Mouse (Mus musculus) myocyte (in vitro differentiated cells): ENCODE results near the gene Chrm4. TPM values are rescaled to one million over a fixed set of nuclear protein-coding genes. Genes with fewer than 3 reads are reported as not detected.

Experiments
- H3K27me3 ChIP-seq: one replicate; pipeline ENCODE4 v1.6.1; 2011; ENCODE audit not compliant: control insufficient read depth, insufficient read depth, insufficient read length
- H3K36me3 ChIP-seq: one replicate; pipeline ENCODE4 v1.6.1; 2011; ENCODE audit not compliant: control insufficient read depth, insufficient read depth
- H3K4me2 ChIP-seq: one replicate; pipeline ENCODE4 v1.6.1; 2011; ENCODE audit warnings: low read depth, control low read depth
- H3K4me3 ChIP-seq: one replicate; pipeline ENCODE4 v1.5.1; 2011; ENCODE audit warnings: mild to moderate bottlenecking, control low read depth, moderate library complexity
- H3K79me2 ChIP-seq: one replicate; pipeline ENCODE4 v1.6.1; 2011; ENCODE audit not compliant: control insufficient read depth, insufficient read depth
- H3ac ChIP-seq: one replicate; pipeline ENCODE4 v1.6.1; 2011; ENCODE audit not compliant: control insufficient read depth, insufficient read length
- CEBPB ChIP-seq: IDR thresholded peaks from 2 replicates; pipeline ENCODE4 v1.6.1; 2011; ENCODE audit warnings: mild to moderate bottlenecking, moderate library complexity; ENCODE audit not compliant: poor library complexity, insufficient read depth, severe bottlenecking
- E2F4 ChIP-seq: IDR thresholded peaks from one replicate; pipeline ENCODE4 v1.6.1; 2011; ENCODE audit warnings: mild to moderate bottlenecking, control low read depth, moderate library complexity; ENCODE audit not compliant: insufficient read depth
- MAX ChIP-seq: IDR thresholded peaks from one replicate; pipeline ENCODE4 v1.6.1; 2011; ENCODE audit warnings: low read depth, mild to moderate bottlenecking, control low read depth
- MYOD1 ChIP-seq, 3 experiments: IDR thresholded peaks; one replicate each; pipeline ENCODE4 v1.6.1; 2011; ENCODE audit warnings: control low read depth in 2 of 3, low read depth in 2 of 3, mild to moderate bottlenecking in 2 of 3, moderate library complexity in 1 of 3; ENCODE audit not compliant: insufficient read length in 2 of 3, control insufficient read depth in 1 of 3
- MYOG ChIP-seq, 3 experiments: IDR thresholded peaks; one replicate each; pipeline ENCODE4 v1.6.1; 2011; ENCODE audit warnings: control low read depth in 2 of 3, low read depth in 2 of 3, mild to moderate bottlenecking in 2 of 3; ENCODE audit not compliant: insufficient read length in 2 of 3, control insufficient read depth in 1 of 3, insufficient read depth in 1 of 3
- POLR2A ChIP-seq: IDR thresholded peaks from one replicate; pipeline ENCODE4 v1.6.1; 2011; ENCODE audit warnings: low read depth, mild to moderate bottlenecking, control low read depth, moderate library complexity; ENCODE audit not compliant: insufficient read length
- POLR2AphosphoS2 ChIP-seq: IDR thresholded peaks from one replicate; pipeline ENCODE4 v1.6.1; 2011; ENCODE audit warnings: low read depth, control low read depth; ENCODE audit not compliant: insufficient read length
- REST ChIP-seq: IDR thresholded peaks from one replicate; pipeline ENCODE4 v1.6.1; 2011; ENCODE audit warnings: mild to moderate bottlenecking, control low read depth, moderate library complexity; ENCODE audit not compliant: insufficient read depth, insufficient read length
- SRF ChIP-seq: IDR thresholded peaks from one replicate; pipeline ENCODE4 v1.6.1; 2011; ENCODE audit warnings: low read depth; ENCODE audit not compliant: control insufficient read depth, insufficient read length
- TCF12 ChIP-seq: IDR thresholded peaks from one replicate; pipeline ENCODE4 v1.6.1; 2011; ENCODE audit warnings: mild to moderate bottlenecking, control low read depth; ENCODE audit not compliant: poor library complexity, insufficient read depth, severe bottlenecking
- TCF3 ChIP-seq: IDR thresholded peaks from one replicate; pipeline ENCODE4 v1.6.1; 2011; ENCODE audit warnings: low read depth, control low read depth; ENCODE audit not compliant: insufficient read length
- USF1 ChIP-seq: IDR thresholded peaks from one replicate; pipeline ENCODE4 v1.6.1; 2011; ENCODE audit warnings: low read depth, mild to moderate bottlenecking, control low read depth, moderate library complexity
- polyA plus RNA-seq: library from polyadenylated mRNA; unstranded; fragments of >200 nt; fragmentation: generic; extraction: Trizol; gene quantifications from one replicate; pipeline ENCODE4 v1.2.1, GENCODE M21; 2012; ENCODE audit warnings: missing spikeins

The Chrm4 gene
- polyA plus RNA-seq, 1 experiment = 0.64 TPM

DNA sequence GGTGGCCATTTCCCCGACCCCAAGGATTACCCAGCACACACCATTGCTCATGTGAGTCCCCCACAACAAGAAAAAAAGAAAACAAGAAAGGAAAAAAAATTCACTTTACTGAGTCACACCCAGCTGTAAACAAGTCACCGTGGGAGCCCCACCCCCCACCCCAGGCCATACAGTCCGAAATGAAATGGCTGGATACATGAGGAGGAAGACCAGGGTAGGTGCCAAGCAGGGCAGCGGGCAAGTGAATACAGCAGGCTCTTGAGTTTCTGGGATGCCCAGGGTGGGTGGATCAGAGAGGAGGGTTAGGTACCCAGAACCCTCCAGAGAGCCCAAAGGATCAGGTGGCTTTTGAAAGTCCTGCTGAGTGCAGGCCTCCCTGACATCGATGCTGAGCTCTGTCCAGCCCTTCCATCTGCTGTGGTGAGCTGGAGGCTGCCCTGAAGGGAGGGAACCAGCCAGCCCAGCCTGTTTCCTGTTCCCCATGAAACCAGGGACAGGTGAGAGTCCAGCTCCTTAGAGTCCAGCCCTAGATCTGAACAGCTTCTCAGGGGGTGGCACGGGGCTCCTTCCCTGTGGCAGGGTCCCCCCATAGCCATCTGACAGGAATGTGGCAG lies 5.8 kb downstream of the Chrm4 start:
- Histone ChIP-seq H3ac (no peak overlapping the region), H3K79me2 (no peaks in the 10 kb centered on the region), H3K36me3 (peaks cover 5% of the 10 kb centered on the region), H3K4me3 (no peak overlapping the region), H3K27me3 (no peaks in the 10 kb centered on the region), H3K4me2 (no peak overlapping the region)
- TF ChIP-seq SRF (no peak), TCF3 (no peak), USF1 (no peak), TCF12 (no peak), MAX (no peak), MYOD1 (IDR thresholded peaks at IDR 0.05; ENCODE audit: control insufficient read depth in 1 of 3, insufficient read length in 2 of 3, low read depth in 2 of 3) (no peak), REST (no peak), POLR2AphosphoS2 (no peak), POLR2A (no peak), CEBPB (no peak), MYOG (IDR thresholded peaks at IDR 0.05; ENCODE audit: control insufficient read depth in 1 of 3, insufficient read depth in 1 of 3, insufficient read length in 2 of 3, low read depth in 2 of 3) (no peak), E2F4 (no peak)

DNA sequence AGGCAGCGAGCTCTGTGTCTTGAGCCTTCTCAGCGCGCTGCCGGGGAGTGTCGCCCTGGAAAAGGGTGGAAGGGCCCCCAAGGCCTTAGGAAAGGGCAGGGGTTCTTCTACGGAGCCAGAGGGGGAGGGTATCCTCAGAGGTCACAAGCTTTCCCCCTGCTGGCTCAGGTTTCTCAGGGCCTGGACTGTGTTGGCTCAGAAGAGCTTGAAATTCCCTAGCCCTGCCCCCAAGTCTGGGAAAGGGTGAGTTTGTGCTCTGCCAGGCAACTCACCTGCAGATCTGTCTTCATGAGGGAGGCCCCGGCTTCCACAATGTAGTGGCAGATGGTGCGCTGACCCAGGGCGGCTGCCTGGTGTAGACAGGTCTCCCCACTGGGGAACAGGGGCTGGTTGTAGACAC lies 6.4 kb downstream of the Chrm4 start:
- Histone ChIP-seq H3K79me2 (no peaks in the 10 kb centered on the region), H3K27me3 (no peaks in the 10 kb centered on the region), H3ac (no peak overlapping the region), H3K36me3 (peaks cover 5% of the 10 kb centered on the region), H3K4me3 (no peak overlapping the region), H3K4me2 (no peak overlapping the region)
- no peak for TF ChIP-seq MAX
- TF ChIP-seq SRF = no peak
- no peak for TF ChIP-seq E2F4
- no peak for TF ChIP-seq POLR2A
- TF ChIP-seq POLR2AphosphoS2 = no peak
- TF ChIP-seq TCF12 = no peak
- TF ChIP-seq MYOG (IDR thresholded peaks at IDR 0.05; ENCODE audit: control insufficient read depth in 1 of 3, insufficient read depth in 1 of 3, insufficient read length in 2 of 3, low read depth in 2 of 3) = no peak
- no peak for TF ChIP-seq MYOD1 (IDR thresholded peaks at IDR 0.05; ENCODE audit: control insufficient read depth in 1 of 3, insufficient read length in 2 of 3, low read depth in 2 of 3)
- no peak for TF ChIP-seq CEBPB
- TF ChIP-seq REST = no peak
- no peak for TF ChIP-seq USF1
- no peak for TF ChIP-seq TCF3

DNA sequence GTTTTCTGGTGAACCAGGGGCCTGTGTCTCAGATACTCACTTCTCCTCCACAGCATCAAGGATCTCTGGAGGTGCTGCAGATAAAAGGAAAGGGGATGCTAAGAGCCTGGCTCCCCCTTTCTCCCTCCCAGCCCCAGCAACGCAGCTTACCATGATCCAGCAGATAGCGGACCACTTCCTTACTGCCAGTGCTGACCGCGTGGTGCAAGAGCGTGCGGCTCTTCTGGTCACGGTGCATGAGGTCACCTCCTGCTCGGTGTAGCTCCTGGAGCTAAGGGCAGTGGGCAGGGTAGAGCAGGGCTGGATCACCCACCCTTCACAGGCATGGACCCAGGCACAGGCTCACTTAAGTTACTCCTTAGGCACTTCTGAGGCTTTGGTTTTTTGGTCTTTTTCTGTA lies 7.0 kb downstream of the Chrm4 start:
- Histone ChIP-seq H3K4me2 (no peak overlapping the region), H3K79me2 (no peaks in the 10 kb centered on the region), H3K4me3 (no peak overlapping the region), H3K36me3 (peaks cover 10% of the 10 kb centered on the region), H3K27me3 (no peaks in the 10 kb centered on the region), H3ac (no peak overlapping the region)
- TF ChIP-seq POLR2A (no peak), SRF (no peak), E2F4 (no peak), REST (no peak), MYOD1 (IDR thresholded peaks at IDR 0.05; ENCODE audit: control insufficient read depth in 1 of 3, insufficient read length in 2 of 3, low read depth in 2 of 3) (no peak), MYOG (IDR thresholded peaks at IDR 0.05; ENCODE audit: control insufficient read depth in 1 of 3, insufficient read depth in 1 of 3, insufficient read length in 2 of 3, low read depth in 2 of 3) (no peak), TCF3 (no peak), TCF12 (no peak), CEBPB (no peak), POLR2AphosphoS2 (no peak), MAX (no peak), USF1 (no peak)

DNA sequence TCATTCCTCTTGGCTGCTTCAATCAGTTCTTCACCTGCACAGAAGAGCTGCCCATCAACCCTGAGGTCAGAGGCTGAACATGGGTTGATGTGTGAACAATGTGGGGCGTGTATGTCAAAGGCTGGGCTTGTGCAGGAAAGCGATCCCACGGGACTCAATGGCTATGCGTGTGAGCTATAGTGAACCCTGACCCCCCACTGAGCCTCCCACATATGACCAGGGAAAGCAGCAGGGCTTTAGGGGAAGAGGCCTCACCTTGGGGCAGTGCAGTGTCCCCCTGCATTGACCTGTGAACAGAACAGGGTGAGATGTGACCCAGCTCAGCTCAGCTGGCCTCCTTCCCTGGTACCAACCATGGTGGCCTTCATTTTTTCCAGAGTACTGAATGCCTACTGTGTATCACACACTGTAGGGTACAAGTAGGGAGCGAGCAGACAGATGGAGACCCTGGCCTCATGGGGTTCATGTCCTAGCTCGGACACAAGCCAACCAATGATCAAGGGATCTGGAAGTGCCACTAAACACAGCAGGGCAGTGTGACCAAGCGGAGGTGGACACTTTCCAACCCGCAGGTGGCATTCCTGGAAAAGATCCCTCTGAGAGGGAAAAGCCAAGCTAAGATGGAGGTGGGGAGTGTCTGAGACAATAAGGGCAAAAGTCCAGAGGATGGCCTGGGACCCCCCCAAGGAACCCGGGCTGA lies 7.9 kb downstream of the Chrm4 start:
- H3K4me2 ChIP-seq = no peak overlapping the region
- no peaks in the 10 kb centered on the region for H3K79me2 ChIP-seq
- TF ChIP-seq SRF (no peak), CEBPB (no peak), USF1 (no peak), MYOD1 (IDR thresholded peaks at IDR 0.05; ENCODE audit: control insufficient read depth in 1 of 3, insufficient read length in 2 of 3, low read depth in 2 of 3) (no peak), MAX (no peak), TCF3 (no peak), TCF12 (no peak), POLR2A (no peak), REST (no peak), POLR2AphosphoS2 (no peak), MYOG (IDR thresholded peaks at IDR 0.05; ENCODE audit: control insufficient read depth in 1 of 3, insufficient read depth in 1 of 3, insufficient read length in 2 of 3, low read depth in 2 of 3) (no peak), E2F4 (no peak)
- H3K4me3 ChIP-seq = no peak overlapping the region
- peaks cover 14% of the 10 kb centered on the region for H3K36me3 ChIP-seq
- no peak overlapping the region for H3ac ChIP-seq
- H3K27me3 ChIP-seq = no peaks in the 10 kb centered on the region

DNA sequence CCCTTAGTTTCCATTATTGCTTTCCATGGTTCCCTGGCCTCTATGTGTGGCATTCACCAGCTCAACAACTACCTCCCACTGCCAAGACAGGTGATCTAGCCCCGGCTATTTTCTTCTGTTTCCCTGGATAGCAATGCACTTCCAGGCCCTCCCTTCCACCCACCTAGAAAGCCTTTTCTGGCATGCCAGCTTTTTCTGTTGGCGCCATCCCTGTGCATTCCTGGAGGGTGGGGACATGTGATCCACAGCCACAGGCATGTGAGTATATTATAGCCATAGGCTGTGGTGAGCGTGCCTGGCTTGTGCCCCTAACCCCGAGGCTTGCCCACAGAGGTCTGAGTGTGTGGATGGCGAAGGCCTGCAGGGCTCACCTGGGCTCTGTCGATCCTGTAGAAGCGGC lies 9.1 kb downstream of the Chrm4 start:
- Histone ChIP-seq H3K36me3 (peaks cover 16% of the 10 kb centered on the region), H3K4me2 (no peak overlapping the region), H3K4me3 (no peak overlapping the region), H3K79me2 (no peaks in the 10 kb centered on the region), H3K27me3 (no peaks in the 10 kb centered on the region), H3ac (no peak overlapping the region)
- TF ChIP-seq MAX (no peak), SRF (no peak), TCF12 (no peak), POLR2A (no peak), POLR2AphosphoS2 (no peak), CEBPB (no peak), MYOG (IDR thresholded peaks at IDR 0.05; ENCODE audit: control insufficient read depth in 1 of 3, insufficient read depth in 1 of 3, insufficient read length in 2 of 3, low read depth in 2 of 3) (no peak), USF1 (no peak), E2F4 (no peak)
